Mouse (Mus musculus): Measurements from ENCODE around the gene Glrp1. TPM values are rescaled to one million over a fixed set of nuclear protein-coding genes. Genes with fewer than 3 reads are reported as not detected.
A peak's percentile ranks its signal among the peaks of the same experiment; 100 is the strongest.

Gene Glrp1
- polyA plus RNA-seq, 1 experiment from 2014 or later, result not detected

- Histone ChIP-seq H3K9ac (no peak overlapping the region), H3K4me2 (replicated peaks) (no peak overlapping the region), H3K27me3 (replicated peaks) (no peaks in the 10 kb centered on the region), H3K27ac (no peak overlapping the region), H3K36me3 (no peaks in the 10 kb centered on the region), H3K4me1 (no peaks in the 10 kb centered on the region), H3K4me3 (no peak overlapping the region), H3K9me3 (no peaks in the 10 kb centered on the region)
- peak; percentile 66 for ATAC-seq (ENCODE audit: low FRiP score, low read depth)
- WGBS, result 56% methylated on average over 14 of the region's 14 CpGs
Observed at GRCm38 (mm10) chr1:88456451-88457072, 53.3 kb downstream of the Glrp1 start.

GRCm38 (mm10) chr1:88455761-88456160 lies 54.1 kb downstream of the Glrp1 start:
- 79% methylated on average over 3 of the region's 3 CpGs for WGBS
- Histone ChIP-seq H3K36me3 (no peaks in the 10 kb centered on the region), H3K9ac (no peak overlapping the region), H3K4me2 (replicated peaks) (no peak overlapping the region), H3K4me3 (no peak overlapping the region), H3K27ac (no peak overlapping the region), H3K4me1 (no peaks in the 10 kb centered on the region), H3K9me3 (no peaks in the 10 kb centered on the region), H3K27me3 (replicated peaks) (no peaks in the 10 kb centered on the region)
- no peak for ATAC-seq (ENCODE audit: low FRiP score, low read depth)

GRCm38 (mm10) chr1:88454703-88455102 lies 55.2 kb downstream of the Glrp1 start:
- Histone ChIP-seq H3K4me3 (no peak overlapping the region), H3K36me3 (no peaks in the 10 kb centered on the region), H3K27ac (no peak overlapping the region), H3K4me1 (no peaks in the 10 kb centered on the region), H3K9me3 (no peaks in the 10 kb centered on the region), H3K4me2 (replicated peaks) (no peak overlapping the region), H3K27me3 (replicated peaks) (no peaks in the 10 kb centered on the region), H3K9ac (no peak overlapping the region)
- WGBS, result 63% methylated on average over 3 of the region's 3 CpGs
- no peak for ATAC-seq (ENCODE audit: low FRiP score, low read depth)

- no peak overlapping the region for H3K27ac ChIP-seq
- no peak for ATAC-seq (ENCODE audit: low FRiP score, low read depth)
- H3K4me1 ChIP-seq, result no peaks in the 10 kb centered on the region
- WGBS, result 89% methylated on average over 6 of the region's 6 CpGs
- no peak overlapping the region for H3K4me2 ChIP-seq (replicated peaks)
- H3K27me3 ChIP-seq (replicated peaks), result no peaks in the 10 kb centered on the region
- no peaks in the 10 kb centered on the region for H3K36me3 ChIP-seq
- no peak overlapping the region for H3K4me3 ChIP-seq
- no peak overlapping the region for H3K9ac ChIP-seq
- H3K9me3 ChIP-seq, result no peaks in the 10 kb centered on the region
Observed at GRCm38 (mm10) chr1:88452198-88452597, 57.7 kb downstream of the Glrp1 start.

GRCm38 (mm10) chr1:88450668-88451067 lies 59.2 kb downstream of the Glrp1 start:
- Histone ChIP-seq H3K27me3 (replicated peaks) (no peaks in the 10 kb centered on the region), H3K4me2 (replicated peaks) (no peak overlapping the region), H3K4me1 (no peaks in the 10 kb centered on the region), H3K4me3 (no peak overlapping the region), H3K9ac (no peak overlapping the region), H3K9me3 (no peaks in the 10 kb centered on the region), H3K36me3 (no peaks in the 10 kb centered on the region), H3K27ac (no peak overlapping the region)
- WGBS, result 73% methylated on average over 4 of the region's 4 CpGs
- ATAC-seq (ENCODE audit: low FRiP score, low read depth), result no peak

Other genes starting within 250 kb of the Glrp1 start
- gene Hjurp, start 232.4 kb downstream of the Glrp1 start, polyA plus RNA-seq (2016; fragmentation: Nextera tagmentation; extraction: Ambion mirVana), result 134 and 135 TPM in 2 replicates
- gene Trpm8, start 232.4 kb downstream of the Glrp1 start, polyA plus RNA-seq (2016; fragmentation: Nextera tagmentation; extraction: Ambion mirVana), result not detected in 2 replicates
- gene Spp2, start 103.1 kb downstream of the Glrp1 start, polyA plus RNA-seq (2016; fragmentation: Nextera tagmentation; extraction: Ambion mirVana), result not detected in 2 replicates
- 44.0 and 47.5 TPM in 2 replicates for gene Arl4c, start 192.2 kb upstream of the Glrp1 start, polyA plus RNA-seq (2016; fragmentation: Nextera tagmentation; extraction: Ambion mirVana)

Measured in neural tube, embryonic 12.5 days (tissue).